Mouse (Mus musculus) liver, embryonic 14.5 days (tissue): ENCODE measurements at regions not wholly inside any gene's neighbourhood (a gene's known extent, or its start where the extent isn't known, plus 50 kb on each side); places are given as distances from the start of the nearest gene placed in this dataset.

Experiments
- ATAC-seq: fragments of 200-750 bp; cut with Nextera tagmentation; 2 replicates; pipeline ENCODE4 v1.8.0; 2017; ENCODE audit warnings: moderate number of reproducible peaks, mild to moderate bottlenecking, moderate library complexity; ENCODE audit not compliant: insufficient read depth
- DNase-seq, 3 experiments: peaks; one replicate each; pipeline ENCODE4 v3.0.0-alpha.2; 2012 to 2013; ENCODE audit warnings: low read depth in 3 of 3, low spot score in 3 of 3
- H3K27ac ChIP-seq: fragments of 300-500 bp; sonication (generic); 2 replicates; pipeline ENCODE4 v1.5.1; 2014; ENCODE audit warnings: moderate library complexity, mild to moderate bottlenecking, control low read depth, inconsistent platforms
- H3K27me3 ChIP-seq: fragments of 300-500 bp; sonication (generic); 2 replicates; pipeline ENCODE4 v1.6.1; 2014; ENCODE audit warnings: mild to moderate bottlenecking, low read length, moderate library complexity; ENCODE audit not compliant: control insufficient read depth, insufficient read depth
- H3K36me3 ChIP-seq: fragments of 300-500 bp; sonication (generic); replicated peaks from 2 replicates; pipeline ENCODE4 v1.6.1; 2014; ENCODE audit warnings: low read depth; ENCODE audit not compliant: control insufficient read depth, insufficient read depth
- H3K4me1 ChIP-seq, 2 experiments: fragments of 200-500 bp in 1 of 2; fragments of 300-500 bp in 1 of 2; sonication (generic) in 1 of 2; replicated peaks; 2 replicates each; pipeline ENCODE4 v1.6.1; 2012 to 2014; ENCODE audit warnings: antibody characterized with exemption in 1 of 2, inconsistent platforms in 1 of 2, low read length in 1 of 2; ENCODE audit not compliant: control insufficient read depth in 2 of 2, insufficient read depth in 2 of 2
- H3K4me2 ChIP-seq: fragments of 300-500 bp; sonication (generic); 2 replicates; pipeline ENCODE4 v1.6.1; 2014; ENCODE audit warnings: low read depth, mild to moderate bottlenecking, control low read depth, moderate library complexity
- H3K4me3 ChIP-seq, 2 experiments: fragments of 200-500 bp in 1 of 2; fragments of 300-500 bp in 1 of 2; sonication (generic) in 1 of 2; 2 replicates each; pipeline ENCODE4 v1.5.1; 2012 to 2014; ENCODE audit warnings: low read depth in 2 of 2, low read length in 2 of 2, mild to moderate bottlenecking in 2 of 2, control low read depth in 1 of 2, inconsistent platforms in 1 of 2, moderate library complexity in 1 of 2; ENCODE audit not compliant: insufficient read depth in 1 of 2
- H3K9ac ChIP-seq: fragments of 300-500 bp; sonication (generic); replicated peaks from 2 replicates; pipeline ENCODE4 v1.6.1; 2014; ENCODE audit warnings: mild to moderate bottlenecking, control low read depth, moderate library complexity
- H3K9me3 ChIP-seq: fragments of 300-500 bp; sonication (generic); 2 replicates; pipeline ENCODE4 v1.6.1; 2016; ENCODE audit warnings: low read length, mixed read lengths; ENCODE audit not compliant: control insufficient read depth
- CTCF ChIP-seq: IDR thresholded peaks from 2 replicates; pipeline ENCODE4 v1.5.1; 2016; ENCODE audit warnings: antibody characterized with exemption, low read depth, control low read depth
- EP300 ChIP-seq: IDR thresholded peaks from 2 replicates; pipeline ENCODE4 v1.6.1; 2016; ENCODE audit warnings: antibody characterized with exemption, low read depth
- WGBS: fragments of 180-500 bp; shearing (Covaris S2); extraction: QIAGEN DNeasy Blood & Tissue Kit; methylation state at CpG from one replicate; pipeline ENCODE4 v1.1.7; 2014; ENCODE audit not compliant: insufficient replicate concordance; 5-methylcytosine and 5-hydroxymethylcytosine counted together

- H3K4me3 ChIP-seq, result no peak overlapping the region
- H3K27ac ChIP-seq, result no peak overlapping the region
- peaks cover 14% of the 10 kb centered on the region in 2 experiments for H3K4me1 ChIP-seq
- H3K27me3 ChIP-seq, result no peaks in the 10 kb centered on the region
- no peak overlapping the region for H3K4me2 ChIP-seq
- DNase-seq (no peak), ATAC-seq (no peak)
- TF ChIP-seq EP300, result no peak
- no peak for TF ChIP-seq CTCF
- no peaks in the 10 kb centered on the region for H3K9me3 ChIP-seq
- H3K9ac ChIP-seq, result no peak overlapping the region
- 49% methylated on average over 4 of the region's 4 CpGs for WGBS
- no peaks in the 10 kb centered on the region for H3K36me3 ChIP-seq
Measured at GRCm38 (mm10) chr5:64634721-64635120, 168.5 kb upstream of the Klf3 start.

GRCm38 (mm10) chr5:64636301-64636700 lies 166.9 kb upstream of the Klf3 start:
- Histone ChIP-seq H3K27me3 (no peaks in the 10 kb centered on the region), H3K4me1 (peaks cover 11 to 12% of the 10 kb centered on the region in 2 experiments), H3K4me3 (no peak overlapping the region), H3K9ac (no peak overlapping the region), H3K9me3 (no peaks in the 10 kb centered on the region), H3K4me2 (peak overlapping the region; percentile 34), H3K27ac (no peak overlapping the region), H3K36me3 (no peaks in the 10 kb centered on the region)
- 74% methylated on average over 3 of the region's 3 CpGs for WGBS
- DNase-seq, result peak in 1 of 3 experiments; percentile 32
- ATAC-seq, result peak; percentile 77; the same call in 1 of the 2 replicates
- TF ChIP-seq CTCF, result no peak
- no peak for TF ChIP-seq EP300

- no peaks in the 10 kb centered on the region for H3K36me3 ChIP-seq
- H3K27me3 ChIP-seq, result no peaks in the 10 kb centered on the region
- H3K4me1 ChIP-seq, result peaks cover 3 to 8% of the 10 kb centered on the region in 2 experiments; a peak in 3 of 4 replicates
- DNase-seq, result no peak
- H3K9me3 ChIP-seq, result no peaks in the 10 kb centered on the region
- no peak overlapping the region for H3K9ac ChIP-seq
- no peak for TF ChIP-seq EP300
- TF ChIP-seq CTCF, result no peak
- no peak overlapping the region for H3K4me2 ChIP-seq
- H3K4me3 ChIP-seq, result no peak overlapping the region
- H3K27ac ChIP-seq, result no peak overlapping the region
- ATAC-seq, result no peak
- 88% methylated on average over 1 of the region's 1 CpGs for WGBS
Measured at GRCm38 (mm10) chr5:64643584-64643983, 159.6 kb upstream of the Klf3 start.

- H3K27ac ChIP-seq, result no peak overlapping the region
- 4% methylated on average over 18 of the region's 18 CpGs for WGBS
Measured at GRCm38 (mm10) chr5:64647417-64648125, 155.6 kb upstream of the Klf3 start.

GRCm38 (mm10) chr5:64648492-64648891 lies 154.7 kb upstream of the Klf3 start:
- H3K9ac ChIP-seq, result no peak overlapping the region
- H3K27me3 ChIP-seq, result no peaks in the 10 kb centered on the region
- 11% methylated on average over 8 of the region's 8 CpGs for WGBS
- H3K27ac ChIP-seq, result no peak overlapping the region
- H3K4me1 ChIP-seq, result peaks cover 6 to 14% of the 10 kb centered on the region in 2 experiments; a peak in 3 of 4 replicates
- H3K9me3 ChIP-seq, result no peaks in the 10 kb centered on the region
- ATAC-seq (no peak), DNase-seq (no peak)
- H3K4me3 ChIP-seq, result no peak overlapping the region
- no peaks in the 10 kb centered on the region for H3K36me3 ChIP-seq
- TF ChIP-seq CTCF (no peak), EP300 (no peak)
- peak overlapping the region; percentile 67 for H3K4me2 ChIP-seq

More at GRCm38 (mm10) chr5:64647417-64648125, 155.6 kb upstream of the Klf3 start:
- no peaks in the 10 kb centered on the region for H3K36me3 ChIP-seq
- H3K9me3 ChIP-seq, result no peaks in the 10 kb centered on the region
- H3K4me1 ChIP-seq, result peaks cover 6 to 14% of the 10 kb centered on the region in 2 experiments; a peak in 3 of 4 replicates
- H3K4me2 ChIP-seq, result peak overlapping the region; percentile 67
- TF ChIP-seq CTCF (no peak), EP300 (no peak)
- ATAC-seq (peak; percentile 76), DNase-seq (no peak)
- H3K9ac ChIP-seq, result peak overlapping the region; percentile 53
- peak overlapping the region; percentile 41 to 48 for H3K4me3 ChIP-seq
- no peaks in the 10 kb centered on the region for H3K27me3 ChIP-seq
